Mouse (Mus musculus): ENCODE data around the gene Wfdc18. TPM values are rescaled to one million over a fixed set of nuclear protein-coding genes. Genes with fewer than 3 reads are reported as not detected.

Wfdc18 gene
- polyA plus RNA-seq, 1 experiment from 2014 or later: 0.38 TPM

- Histone ChIP-seq H3K27me3 (replicated peaks; ENCODE audit: control insufficient read depth, insufficient read depth, low read length) (no peaks in the 10 kb centered on the region), H3K9ac (ENCODE audit: low read depth, low read length) (no peak overlapping the region), H3K4me2 (ENCODE audit: low read depth, low read length) (no peak overlapping the region), H3K4me1 (ENCODE audit: control insufficient read depth, insufficient read depth, low read length) (no peaks in the 10 kb centered on the region), H3K27ac (ENCODE audit: low read length) (no peak overlapping the region), H3K9me3 (ENCODE audit: control insufficient read depth, low read length) (no peaks in the 10 kb centered on the region), H3K36me3 (ENCODE audit: control insufficient read depth, insufficient read depth, low read length) (no peaks in the 10 kb centered on the region), H3K4me3 (ENCODE audit: low read length) (no peak overlapping the region)
- 85% methylated on average over 2 of the region's 2 CpGs for WGBS
- ATAC-seq: no peak
These were observed 5.1 kb downstream of the Wfdc18 start for GRCm38 (mm10) chr11:83713925-83714324.

- ATAC-seq: no peak
- no peaks in the 10 kb centered on the region for H3K4me1 ChIP-seq (ENCODE audit: control insufficient read depth, insufficient read depth, low read length)
- H3K9me3 ChIP-seq (ENCODE audit: control insufficient read depth, low read length): no peaks in the 10 kb centered on the region
- H3K9ac ChIP-seq (ENCODE audit: low read depth, low read length): no peak overlapping the region
- H3K4me2 ChIP-seq (ENCODE audit: low read depth, low read length): no peak overlapping the region
- no peak overlapping the region for H3K4me3 ChIP-seq (ENCODE audit: low read length)
- 86% methylated on average over 6 of the region's 6 CpGs for WGBS
- no peak overlapping the region for H3K27ac ChIP-seq (ENCODE audit: low read length)
- H3K36me3 ChIP-seq (ENCODE audit: control insufficient read depth, insufficient read depth, low read length): no peaks in the 10 kb centered on the region
- H3K27me3 ChIP-seq (replicated peaks; ENCODE audit: control insufficient read depth, insufficient read depth, low read length): no peaks in the 10 kb centered on the region
These were observed 8.3 kb downstream of the Wfdc18 start for GRCm38 (mm10) chr11:83717042-83717665.

- no peak for ATAC-seq
- Histone ChIP-seq H3K9me3 (ENCODE audit: control insufficient read depth, low read length) (no peaks in the 10 kb centered on the region), H3K4me3 (ENCODE audit: low read length) (no peak overlapping the region), H3K27ac (ENCODE audit: low read length) (no peak overlapping the region), H3K4me2 (ENCODE audit: low read depth, low read length) (no peak overlapping the region), H3K4me1 (ENCODE audit: control insufficient read depth, insufficient read depth, low read length) (no peaks in the 10 kb centered on the region), H3K27me3 (replicated peaks; ENCODE audit: control insufficient read depth, insufficient read depth, low read length) (no peaks in the 10 kb centered on the region), H3K36me3 (ENCODE audit: control insufficient read depth, insufficient read depth, low read length) (no peaks in the 10 kb centered on the region), H3K9ac (ENCODE audit: low read depth, low read length) (no peak overlapping the region)
These were observed 12.0 kb downstream of the Wfdc18 start for GRCm38 (mm10) chr11:83720766-83721165.

- no peaks in the 10 kb centered on the region for H3K4me1 ChIP-seq (ENCODE audit: control insufficient read depth, insufficient read depth, low read length)
- no peak for ATAC-seq
- H3K36me3 ChIP-seq (ENCODE audit: control insufficient read depth, insufficient read depth, low read length): no peaks in the 10 kb centered on the region
- H3K27me3 ChIP-seq (replicated peaks; ENCODE audit: control insufficient read depth, insufficient read depth, low read length): no peaks in the 10 kb centered on the region
- no peaks in the 10 kb centered on the region for H3K9me3 ChIP-seq (ENCODE audit: control insufficient read depth, low read length)
- no peak overlapping the region for H3K4me2 ChIP-seq (ENCODE audit: low read depth, low read length)
- WGBS: 58% methylated on average over 3 of the region's 3 CpGs
- H3K4me3 ChIP-seq (ENCODE audit: low read length): no peak overlapping the region
- H3K9ac ChIP-seq (ENCODE audit: low read depth, low read length): no peak overlapping the region
- H3K27ac ChIP-seq (ENCODE audit: low read length): no peak overlapping the region
These were observed 20.1 kb downstream of the Wfdc18 start for GRCm38 (mm10) chr11:83728757-83729432.

- no peaks in the 10 kb centered on the region for H3K4me1 ChIP-seq (ENCODE audit: control insufficient read depth, insufficient read depth, low read length)
- H3K9me3 ChIP-seq (ENCODE audit: control insufficient read depth, low read length): no peaks in the 10 kb centered on the region
- ATAC-seq: no peak
- WGBS: 97% methylated on average over 1 of the region's 1 CpGs
- H3K36me3 ChIP-seq (ENCODE audit: control insufficient read depth, insufficient read depth, low read length): no peaks in the 10 kb centered on the region
- no peak overlapping the region for H3K27ac ChIP-seq (ENCODE audit: low read length)
- no peak overlapping the region for H3K9ac ChIP-seq (ENCODE audit: low read depth, low read length)
- H3K27me3 ChIP-seq (replicated peaks; ENCODE audit: control insufficient read depth, insufficient read depth, low read length): no peaks in the 10 kb centered on the region
- no peak overlapping the region for H3K4me2 ChIP-seq (ENCODE audit: low read depth, low read length)
- H3K4me3 ChIP-seq (ENCODE audit: low read length): no peak overlapping the region
These were observed 22.3 kb downstream of the Wfdc18 start for GRCm38 (mm10) chr11:83731116-83731515.

- Histone ChIP-seq H3K9me3 (ENCODE audit: control insufficient read depth, low read length) (no peaks in the 10 kb centered on the region), H3K27me3 (replicated peaks; ENCODE audit: control insufficient read depth, insufficient read depth, low read length) (no peaks in the 10 kb centered on the region), H3K4me1 (ENCODE audit: control insufficient read depth, insufficient read depth, low read length) (no peaks in the 10 kb centered on the region), H3K4me2 (ENCODE audit: low read depth, low read length) (no peak overlapping the region), H3K36me3 (ENCODE audit: control insufficient read depth, insufficient read depth, low read length) (no peaks in the 10 kb centered on the region), H3K27ac (ENCODE audit: low read length) (no peak overlapping the region), H3K9ac (ENCODE audit: low read depth, low read length) (no peak overlapping the region), H3K4me3 (ENCODE audit: low read length) (no peak overlapping the region)
- WGBS: 85% methylated on average over 5 of the region's 5 CpGs
- no peak for ATAC-seq
These were observed 24.3 kb downstream of the Wfdc18 start for GRCm38 (mm10) chr11:83733071-83733640.

- ATAC-seq: no peak
- no peak overlapping the region for H3K4me2 ChIP-seq (ENCODE audit: low read depth, low read length)
- H3K9ac ChIP-seq (ENCODE audit: low read depth, low read length): no peak overlapping the region
- no peaks in the 10 kb centered on the region for H3K36me3 ChIP-seq (ENCODE audit: control insufficient read depth, insufficient read depth, low read length)
- no peak overlapping the region for H3K27ac ChIP-seq (ENCODE audit: low read length)
- no peak overlapping the region for H3K4me3 ChIP-seq (ENCODE audit: low read length)
- H3K9me3 ChIP-seq (ENCODE audit: control insufficient read depth, low read length): no peaks in the 10 kb centered on the region
- WGBS: 79% methylated on average over 1 of the region's 1 CpGs
- no peaks in the 10 kb centered on the region for H3K27me3 ChIP-seq (replicated peaks; ENCODE audit: control insufficient read depth, insufficient read depth, low read length)
- no peaks in the 10 kb centered on the region for H3K4me1 ChIP-seq (ENCODE audit: control insufficient read depth, insufficient read depth, low read length)
These were observed 25.4 kb downstream of the Wfdc18 start for GRCm38 (mm10) chr11:83734215-83734614.

- WGBS: 84% methylated on average over 2 of the region's 2 CpGs
- Histone ChIP-seq H3K4me1 (ENCODE audit: control insufficient read depth, insufficient read depth, low read length) (no peaks in the 10 kb centered on the region), H3K4me2 (ENCODE audit: low read depth, low read length) (no peak overlapping the region), H3K36me3 (ENCODE audit: control insufficient read depth, insufficient read depth, low read length) (no peaks in the 10 kb centered on the region), H3K27ac (ENCODE audit: low read length) (no peak overlapping the region), H3K9me3 (ENCODE audit: control insufficient read depth, low read length) (no peaks in the 10 kb centered on the region), H3K4me3 (ENCODE audit: low read length) (no peak overlapping the region), H3K9ac (ENCODE audit: low read depth, low read length) (no peak overlapping the region), H3K27me3 (replicated peaks; ENCODE audit: control insufficient read depth, insufficient read depth, low read length) (no peaks in the 10 kb centered on the region)
- no peak for ATAC-seq
These were observed 27.1 kb downstream of the Wfdc18 start for GRCm38 (mm10) chr11:83735881-83736280.

- no peak overlapping the region for H3K27ac ChIP-seq (ENCODE audit: low read length)
- ATAC-seq: no peak
- WGBS: 82% methylated on average over 3 of the region's 3 CpGs
- no peaks in the 10 kb centered on the region for H3K27me3 ChIP-seq (replicated peaks; ENCODE audit: control insufficient read depth, insufficient read depth, low read length)
- no peak overlapping the region for H3K4me2 ChIP-seq (ENCODE audit: low read depth, low read length)
- no peak overlapping the region for H3K4me3 ChIP-seq (ENCODE audit: low read length)
- H3K4me1 ChIP-seq (ENCODE audit: control insufficient read depth, insufficient read depth, low read length): no peaks in the 10 kb centered on the region
- no peaks in the 10 kb centered on the region for H3K36me3 ChIP-seq (ENCODE audit: control insufficient read depth, insufficient read depth, low read length)
- no peaks in the 10 kb centered on the region for H3K9me3 ChIP-seq (ENCODE audit: control insufficient read depth, low read length)
- no peak overlapping the region for H3K9ac ChIP-seq (ENCODE audit: low read depth, low read length)
These were observed 28.3 kb downstream of the Wfdc18 start for GRCm38 (mm10) chr11:83737109-83737558.
